Mouse (Mus musculus) G1E (cell line): ENCODE data around the gene Lrrfip1.

ENCODE experiments used
- CTCF ChIP-seq: IDR thresholded peaks from 2 replicates; pipeline ENCODE4 v1.5.1; 2012; ENCODE audit warnings: low read depth, low read length, inconsistent platforms, mixed read lengths
- GATA1 ChIP-seq: IDR thresholded peaks from 2 replicates; pipeline ENCODE4 v1.6.1; 2012; ENCODE audit warnings: borderline replicate concordance, low read length, inconsistent platforms, mixed read lengths
- POLR2AphosphoS5 ChIP-seq: IDR thresholded peaks from 2 replicates; pipeline ENCODE4 v1.6.1; 2012; ENCODE audit warnings: low read depth, low read length, inconsistent platforms; ENCODE audit not compliant: insufficient replicate concordance
- TAL1 ChIP-seq: conservative IDR thresholded peaks from 2 replicates; pipeline ENCODE4 v1.6.1; 2012; ENCODE audit warnings: low read depth, low read length, inconsistent platforms, mixed read lengths

GRCm38 (mm10) chr1:91123466-91123865, 124.9 kb downstream of the Lrrfip1 start:
- TF ChIP-seq CTCF (no peak), TAL1 (no peak), GATA1 (no peak), POLR2AphosphoS5 (no peak)
